Comparison of ENCODE assay signal across 8 mouse cellular contexts in genomic region chr2:31482914-31483575, GRCm38 (mm10). TPM values are rescaled to one million over a fixed set of nuclear protein-coding genes. Genes with fewer than 3 reads are reported as not detected.
A peak's percentile ranks its signal among the peaks of the same experiment; 100 is the strongest.
DNase-seq lines count a peak whose midpoint lies in the region; ATAC-seq lines count a peak whose summit lies in the region.

No protein-coding gene starts in this region.

- H3K27me3 ChIP-seq in embryonic facial prominence, embryonic 10.5 days (replicated peaks; ENCODE audit: low read depth, poor library complexity, severe bottlenecking) = peaks cover 61% of the 10 kb centered on the region
- peaks cover 47% of the 10 kb centered on the region for H3K27me3 ChIP-seq in midbrain, embryonic 16.5 days (ENCODE audit: control insufficient read depth, insufficient read depth, low read depth, low read length)

- intact Hi-C loops in left cerebral cortex, postnatal 4 days (cut with DNase I) = loop anchor here (2.0 to 10.0 kb wide), 3 partner anchors 172 to 432 kb away; no protein-coding TSS in a partner anchor

- no peak overlapping the region for H3K4me2 ChIP-seq in midbrain, embryonic 16.5 days (ENCODE audit: low read length)

- H3K36me3 ChIP-seq in embryonic facial prominence, embryonic 10.5 days (replicated peaks) = no peaks in the 10 kb centered on the region
- H3K36me3 ChIP-seq in midbrain, embryonic 16.5 days (ENCODE audit: control insufficient read depth, insufficient read depth, low read length) = no peaks in the 10 kb centered on the region

- no peak overlapping the region for H3K4me3 ChIP-seq in embryonic facial prominence, embryonic 10.5 days
- no peak overlapping the region for H3K4me3 ChIP-seq in midbrain, embryonic 16.5 days (ENCODE audit: low read depth, low read length)

- peaks cover 22% of the 10 kb centered on the region for H3K4me1 ChIP-seq in embryonic facial prominence, embryonic 10.5 days
- H3K4me1 ChIP-seq in midbrain, embryonic 16.5 days (ENCODE audit: control insufficient read depth, insufficient read depth, low read length) = no peaks in the 10 kb centered on the region

- H3K27ac ChIP-seq in embryonic facial prominence, embryonic 10.5 days (replicated peaks) = no peak overlapping the region
- H3K27ac ChIP-seq in midbrain, embryonic 16.5 days (ENCODE audit: low read length) = no peak overlapping the region

- 30% methylated on average over 8 of the region's 8 CpGs for WGBS in embryonic facial prominence, embryonic 10.5 days
- WGBS in midbrain, embryonic 16.5 days = 31% methylated on average over 8 of the region's 8 CpGs

- ATAC-seq in granulocyte monocyte progenitor cell, adult 5-6 weeks (replicated peaks; ENCODE audit: poor library complexity, severe bottlenecking) = peak; percentile 80
- peak; percentile 87 for ATAC-seq in midbrain, embryonic 16.5 days

- H3K9ac ChIP-seq in midbrain, embryonic 16.5 days (ENCODE audit: low read depth, low read length) = no peak overlapping the region

- DNase-seq in 3T3-L1 (ENCODE audit: low read depth, low spot score) = peak; percentile 97
- peak; percentile 89 for DNase-seq in adrenal gland, postnatal 14 days
- DNase-seq in embryonic facial prominence, embryonic 10.5 days (ENCODE audit: low spot score) = peak; percentile 85
- DNase-seq in kidney, adult 18-20 months = peak; percentile 82
- DNase-seq in left cerebral cortex, postnatal 4 days = peak; percentile 88
- DNase-seq in spleen, postnatal 10 days (ENCODE audit: low spot score in 2 of 2) = peak; percentile 63 to 84

- H3K9me3 ChIP-seq in embryonic facial prominence, embryonic 10.5 days = no peaks in the 10 kb centered on the region
- H3K9me3 ChIP-seq in midbrain, embryonic 16.5 days (replicated peaks; ENCODE audit: control insufficient read depth, low read length, poor library complexity, severe bottlenecking) = no peaks in the 10 kb centered on the region

RNA-seq across cellular contexts. Expression of gene Ass1, which starts 13.0 kb away (rescaled TPM):
- 46.9 and 410 TPM in 2 replicates for total RNA-seq in adrenal gland, postnatal 14 days (2021)
- polyA plus RNA-seq in embryonic facial prominence, embryonic 10.5 days (2016; fragmentation: Nextera tagmentation; extraction: Ambion mirVana) = 13.0 and 16.1 TPM in 2 replicates
- 148 and 162 TPM in 2 replicates for total RNA-seq in granulocyte monocyte progenitor cell, adult 5-6 weeks (2014; fragmentation: Nextera tagmentation)
- 115 and 128 TPM in 2 replicates for total RNA-seq in granulocyte monocyte progenitor cell, adult 5-6 weeks (2017)
- 10 to 100 TPM; 14.7 to 18.2 TPM for total RNA-seq in left cerebral cortex, postnatal 4 days (2021)
- 10.3 and 12.0 TPM in 2 replicates for polyA plus RNA-seq in midbrain, embryonic 16.5 days (2015; fragmentation: Nextera tagmentation; extraction: Ambion mirVana)
